Mouse (Mus musculus): ENCODE data around the gene Jakmip3. TPM values are rescaled to one million over a fixed set of nuclear protein-coding genes. Genes with fewer than 3 reads are reported as not detected.

Gene Jakmip3
- total RNA-seq, 2 experiments from 2014 or later: 44.0 to 52.3 TPM

- DNase-seq (ENCODE audit: low spot score in 2 of 2): no peak
Observed at GRCm38 (mm10) chr7:138942301-138942700, 1.8 kb downstream of the Jakmip3 start.

GRCm38 (mm10) chr7:138945668-138946067 lies 5.1 kb downstream of the Jakmip3 start:
- intact Hi-C loops (cut with DNase I): no loop called here
- no peak for DNase-seq (ENCODE audit: low spot score in 2 of 2)

More at GRCm38 (mm10) chr7:138942301-138942700, 1.8 kb downstream of the Jakmip3 start:
- intact Hi-C loops (cut with DNase I): no loop called here

GRCm38 (mm10) chr7:138947741-138948140 lies 7.2 kb downstream of the Jakmip3 start:
- intact Hi-C loops (cut with DNase I): no loop called here
- DNase-seq (ENCODE audit: low spot score in 2 of 2): no peak

- DNase-seq (ENCODE audit: low spot score in 2 of 2): no peak
- intact Hi-C loops (cut with DNase I): no loop called here
Observed at GRCm38 (mm10) chr7:138948309-138948708, 7.8 kb downstream of the Jakmip3 start.

- no peak for DNase-seq (ENCODE audit: low spot score in 2 of 2)
- intact Hi-C loops (cut with DNase I): no loop called here
Observed at GRCm38 (mm10) chr7:138955787-138956186, 15.3 kb downstream of the Jakmip3 start.

GRCm38 (mm10) chr7:138957106-138957505 lies 16.6 kb downstream of the Jakmip3 start:
- DNase-seq (ENCODE audit: low spot score in 2 of 2): no peak

GRCm38 (mm10) chr7:138959747-138960146 lies 19.2 kb downstream of the Jakmip3 start:
- no peak for DNase-seq (ENCODE audit: low spot score in 2 of 2)
- intact Hi-C loops (cut with DNase I): no loop called here

More at GRCm38 (mm10) chr7:138957106-138957505, 16.6 kb downstream of the Jakmip3 start:
- intact Hi-C loops (cut with DNase I): no loop called here

- no peak for DNase-seq (ENCODE audit: low spot score in 2 of 2)
- intact Hi-C loops (cut with DNase I): no loop called here
Observed at GRCm38 (mm10) chr7:138963756-138964155, 23.2 kb downstream of the Jakmip3 start.

- DNase-seq (ENCODE audit: low spot score in 2 of 2): peak; percentile 47 to 53
- intact Hi-C loops (cut with DNase I): no loop called here
Observed at GRCm38 (mm10) chr7:138968010-138968620, 27.6 kb downstream of the Jakmip3 start.

- peak in 1 of 2 experiments; percentile 40 for DNase-seq (ENCODE audit: low spot score in 2 of 2)
- intact Hi-C loops (cut with DNase I): no loop called here
Observed at GRCm38 (mm10) chr7:138977510-138977909, 37.0 kb downstream of the Jakmip3 start.

- intact Hi-C loops (cut with DNase I): no loop called here
- DNase-seq (ENCODE audit: low spot score in 2 of 2): no peak
Observed at GRCm38 (mm10) chr7:138984576-138984975, 44.0 kb downstream of the Jakmip3 start.

- no peak for DNase-seq (ENCODE audit: low spot score in 2 of 2)
- intact Hi-C loops (cut with DNase I): no loop called here
Observed at GRCm38 (mm10) chr7:138989156-138989555, 48.6 kb downstream of the Jakmip3 start.

GRCm38 (mm10) chr7:139002692-139003091 lies 62.2 kb downstream of the Jakmip3 start:
- intact Hi-C loops (cut with DNase I): no loop called here
- DNase-seq (ENCODE audit: low spot score in 2 of 2): no peak

- intact Hi-C loops (cut with DNase I): no loop called here
- DNase-seq (ENCODE audit: low spot score in 2 of 2): no peak
Observed at GRCm38 (mm10) chr7:139003250-139003649, 62.7 kb downstream of the Jakmip3 start.

- intact Hi-C loops (cut with DNase I): no loop called here
- no peak for DNase-seq (ENCODE audit: low spot score in 2 of 2)
Observed at GRCm38 (mm10) chr7:139009786-139010502, 69.4 kb downstream of the Jakmip3 start.

GRCm38 (mm10) chr7:139011027-139011426 lies 70.5 kb downstream of the Jakmip3 start:
- DNase-seq (ENCODE audit: low spot score in 2 of 2): peak in 1 of 2 experiments; percentile 52

GRCm38 (mm10) chr7:139011586-139011985 lies 71.1 kb downstream of the Jakmip3 start:
- DNase-seq (ENCODE audit: low spot score in 2 of 2): no peak
- intact Hi-C loops (cut with DNase I): no loop called here

More at GRCm38 (mm10) chr7:139011027-139011426, 70.5 kb downstream of the Jakmip3 start:
- intact Hi-C loops (cut with DNase I): no loop called here

GRCm38 (mm10) chr7:139012767-139013369 lies 72.3 kb downstream of the Jakmip3 start:
- intact Hi-C loops (cut with DNase I): no loop called here

GRCm38 (mm10) chr7:139015143-139015542 lies 74.6 kb downstream of the Jakmip3 start:
- intact Hi-C loops (cut with DNase I): no loop called here
- DNase-seq (ENCODE audit: low spot score in 2 of 2): no peak

More at GRCm38 (mm10) chr7:139012767-139013369, 72.3 kb downstream of the Jakmip3 start:
- DNase-seq (ENCODE audit: low spot score in 2 of 2): no peak

GRCm38 (mm10) chr7:139016288-139016687 lies 75.8 kb downstream of the Jakmip3 start:
- intact Hi-C loops (cut with DNase I): no loop called here
- no peak for DNase-seq (ENCODE audit: low spot score in 2 of 2)
